ENCODE assay signal across 10 mouse cellular contexts in genomic region chr17:83365614-83366355, GRCm38 (mm10). TPM values are rescaled to one million over a fixed set of nuclear protein-coding genes. Genes with fewer than 3 reads are reported as not detected.
DNase-seq lines count a peak whose midpoint lies in the region; ATAC-seq and TF ChIP-seq lines count a peak whose summit lies in the region.
"Had no signal": no experiment of that assay in that cellular context is flagged by ENCODE, and none has a peak within 500 bp of the region (broad histone marks: within the 10 kb centered on the region; RNA-seq: fewer than 3 reads in every experiment).

No protein-coding gene starts in this region.

- no peaks in the 10 kb centered on the region for H3K27me3 ChIP-seq in hindbrain, embryonic 16.5 days (replicated peaks; ENCODE audit: control insufficient read depth, insufficient read depth, low read length)
- H3K27me3 ChIP-seq in hindbrain, postnatal 0 days (ENCODE audit: insufficient read depth, low read length) = no peaks in the 10 kb centered on the region
- no peaks in the 10 kb centered on the region for H3K27me3 ChIP-seq in intestine, postnatal 0 days (replicated peaks; ENCODE audit: control insufficient read depth, insufficient read depth, low read length)
- no peaks in the 10 kb centered on the region for H3K27me3 ChIP-seq in stomach, postnatal 0 days (ENCODE audit: control insufficient read depth, insufficient read depth, low read length)
- H3K27me3 ChIP-seq: hindbrain, embryonic 12.5 days; megakaryocyte, embryonic 14.5 days had no signal

- no peaks in the 10 kb centered on the region for H3K36me3 ChIP-seq in hindbrain, embryonic 16.5 days (ENCODE audit: control insufficient read depth, insufficient read depth, low read length)
- no peaks in the 10 kb centered on the region for H3K36me3 ChIP-seq in hindbrain, postnatal 0 days (ENCODE audit: insufficient read depth, low read length)
- H3K36me3 ChIP-seq in intestine, postnatal 0 days (ENCODE audit: control insufficient read depth, insufficient read depth) = no peaks in the 10 kb centered on the region
- no peaks in the 10 kb centered on the region for H3K36me3 ChIP-seq in stomach, postnatal 0 days (ENCODE audit: control insufficient read depth, insufficient read depth, low read length)
- H3K36me3 ChIP-seq: hindbrain, embryonic 12.5 days had no signal

- no peak for DNase-seq in hindbrain, postnatal 0 days (ENCODE audit: low spot score)
- peak; percentile 10 for DNase-seq in ovary, postnatal 36 days (ENCODE audit: low spot score)
- DNase-seq in ovary, postnatal 10 days (ENCODE audit: low spot score) = no peak
- DNase-seq in stomach, postnatal 0 days (ENCODE audit: low spot score) = no peak
- no peak for DNase-seq in cerebellum, postnatal 4 days (ENCODE audit: low spot score in 2 of 2)
- DNase-seq: spleen, adult 18-20 months had no signal

- no peak overlapping the region for H3K9ac ChIP-seq in hindbrain, embryonic 16.5 days (ENCODE audit: low read depth, low read length)
- H3K9ac ChIP-seq in hindbrain, postnatal 0 days (replicated peaks; ENCODE audit: low read length) = no peak overlapping the region
- 0 out of 2 replicates have a peak overlapping the region, but pooled peaks have one; percentile 26 for H3K9ac ChIP-seq in intestine, postnatal 0 days (ENCODE audit: low read depth, low read length)
- no peak overlapping the region for H3K9ac ChIP-seq in stomach, postnatal 0 days (ENCODE audit: low read length)
- H3K9ac ChIP-seq: hindbrain, embryonic 12.5 days had no signal

- H3K4me1 ChIP-seq in hindbrain, embryonic 16.5 days (ENCODE audit: control insufficient read depth, insufficient read depth, low read depth, low read length) = peaks cover 5% of the 10 kb centered on the region; the same call in 1 of the 2 replicates
- H3K4me1 ChIP-seq in hindbrain, postnatal 0 days (ENCODE audit: insufficient read depth, low read length) = no peaks in the 10 kb centered on the region
- H3K4me1 ChIP-seq in intestine, postnatal 0 days (replicated peaks; ENCODE audit: control insufficient read depth, insufficient read depth, low read length) = peaks cover 10% of the 10 kb centered on the region; the same call in 1 of the 2 replicates
- no peaks in the 10 kb centered on the region for H3K4me1 ChIP-seq in stomach, postnatal 0 days (replicated peaks; ENCODE audit: control insufficient read depth, insufficient read depth)

- no peak overlapping the region; the same call in 1 of the 2 replicates for H3K4me2 ChIP-seq in hindbrain, embryonic 16.5 days (ENCODE audit: low read length)
- no peak overlapping the region for H3K4me2 ChIP-seq in hindbrain, postnatal 0 days (ENCODE audit: low read depth, low read length)
- H3K4me2 ChIP-seq in intestine, postnatal 0 days (replicated peaks; ENCODE audit: low read depth) = peak overlapping the region; percentile 33
- peak overlapping the region; percentile 20; the same call in 1 of the 2 replicates for H3K4me2 ChIP-seq in stomach, postnatal 0 days (replicated peaks; ENCODE audit: low read depth)
- H3K4me2 ChIP-seq: hindbrain, embryonic 12.5 days had no signal

- no peak for ATAC-seq in hindbrain, embryonic 16.5 days
- ATAC-seq in hindbrain, postnatal 0 days = no peak
- ATAC-seq in intestine, postnatal 0 days = no peak
- ATAC-seq in stomach, postnatal 0 days (ENCODE audit: low FRiP score, low TSS enrichment) = no peak

- H3K9me3 ChIP-seq in hindbrain, embryonic 16.5 days (ENCODE audit: control insufficient read depth, low read length) = no peaks in the 10 kb centered on the region
- no peaks in the 10 kb centered on the region for H3K9me3 ChIP-seq in hindbrain, postnatal 0 days (ENCODE audit: low read length)
- H3K9me3 ChIP-seq in intestine, postnatal 0 days (ENCODE audit: control insufficient read depth) = no peaks in the 10 kb centered on the region
- H3K9me3 ChIP-seq in stomach, postnatal 0 days (ENCODE audit: control insufficient read depth, low read length) = no peaks in the 10 kb centered on the region
- H3K9me3 ChIP-seq: hindbrain, embryonic 12.5 days had no signal

- WGBS in hindbrain, embryonic 16.5 days = 55% methylated on average over 11 of the region's 11 CpGs
- WGBS in hindbrain, postnatal 0 days = 61% methylated on average over 11 of the region's 11 CpGs
- 18% methylated on average over 11 of the region's 11 CpGs for WGBS in intestine, postnatal 0 days
- 22% methylated on average over 11 of the region's 11 CpGs for WGBS in stomach, postnatal 0 days

- 0 out of 2 replicates have a peak overlapping the region, but pooled peaks have one; percentile 29 for H3K27ac ChIP-seq in hindbrain, embryonic 16.5 days (ENCODE audit: low read depth, low read length)
- no peak overlapping the region for H3K27ac ChIP-seq in hindbrain, postnatal 0 days
- H3K27ac ChIP-seq in intestine, postnatal 0 days (ENCODE audit: low read depth, low read length) = peak overlapping the region; percentile 46; the same call in 1 of the 2 replicates
- peak overlapping the region; percentile 75 for H3K27ac ChIP-seq in stomach, postnatal 0 days (replicated peaks)
- H3K27ac ChIP-seq: hindbrain, embryonic 12.5 days had no signal

- no peak for TF ChIP-seq EP300 in stomach, postnatal 0 days (optimal IDR thresholded peaks at IDR 0.05)

- no peak overlapping the region for H3K4me3 ChIP-seq in hindbrain, embryonic 16.5 days (ENCODE audit: low read length)
- no peak overlapping the region for H3K4me3 ChIP-seq in hindbrain, postnatal 0 days (ENCODE audit: low read length)
- H3K4me3 ChIP-seq in intestine, postnatal 0 days (ENCODE audit: low read depth, low read length) = no peak overlapping the region
- H3K4me3 ChIP-seq in stomach, postnatal 0 days (ENCODE audit: low read depth, low read length) = no peak overlapping the region
- H3K4me3 ChIP-seq: hindbrain, embryonic 12.5 days; megakaryocyte, embryonic 14.5 days had no signal

- no peak for TF ChIP-seq CTCF in hindbrain, postnatal 0 days (IDR thresholded peaks at IDR 0.05; ENCODE audit: low read depth)
- TF ChIP-seq CTCF in intestine, postnatal 0 days (IDR thresholded peaks at IDR 0.05; ENCODE audit: low read depth) = no peak
- no peak for TF ChIP-seq CTCF in stomach, postnatal 0 days (IDR thresholded peaks at IDR 0.05; ENCODE audit: low read depth)

RNA-seq across cellular contexts. Expression of gene Eml4, which starts 15.1 kb away (rescaled TPM):
- 22.7 and 28.0 TPM in 2 replicates for polyA plus RNA-seq in hindbrain, embryonic 16.5 days (2015; fragmentation: Nextera tagmentation; extraction: Ambion mirVana)
- total RNA-seq in hindbrain, postnatal 0 days (2014; rRNA removed) = 42.9 and 47.8 TPM in 2 replicates
- 18.7 and 20.2 TPM in 2 replicates for polyA plus RNA-seq in hindbrain, postnatal 0 days (2015; fragmentation: Nextera tagmentation; extraction: Ambion mirVana)
- 13.2 and 15.0 TPM in 2 replicates for polyA plus RNA-seq in intestine, postnatal 0 days (2015; fragmentation: Nextera tagmentation; extraction: Ambion mirVana)
- polyA plus RNA-seq in stomach, postnatal 0 days (2015; fragmentation: Nextera tagmentation; extraction: Ambion mirVana) = 10.9 and 11.5 TPM in 2 replicates

Comparison
In these comparisons a context has a peak if more than half of its experiments do, and no peak if none do; other contexts are left out.
1. H3K4me2 ChIP-seq: peak in intestine, postnatal 0 days (single experiment) and stomach, postnatal 0 days (single experiment); none in hindbrain, embryonic 16.5 days (single experiment) and hindbrain, postnatal 0 days (single experiment).